Mouse (Mus musculus) testis, adult 10 weeks (tissue): Measurements from ENCODE around the gene Gm21970. TPM values are rescaled to one million over a fixed set of nuclear protein-coding genes. Genes with fewer than 3 reads are reported as not detected.

Experiments
- polyA plus RNA-seq: library from polyadenylated mRNA; stranded (reverse); fragments of 350-450 nt; fragmentation: Illumina TruSeq; extraction: RNeasy Lipid Tissue Mini Kit (QIAGEN cat#74804); gene quantifications from one replicate; pipeline ENCODE4 v1.2.3, GENCODE M21; 2014; ENCODE audit warnings: low read depth, low replicate concordance

Gm21970 gene
- polyA plus RNA-seq, result 0.84 TPM

DNA sequence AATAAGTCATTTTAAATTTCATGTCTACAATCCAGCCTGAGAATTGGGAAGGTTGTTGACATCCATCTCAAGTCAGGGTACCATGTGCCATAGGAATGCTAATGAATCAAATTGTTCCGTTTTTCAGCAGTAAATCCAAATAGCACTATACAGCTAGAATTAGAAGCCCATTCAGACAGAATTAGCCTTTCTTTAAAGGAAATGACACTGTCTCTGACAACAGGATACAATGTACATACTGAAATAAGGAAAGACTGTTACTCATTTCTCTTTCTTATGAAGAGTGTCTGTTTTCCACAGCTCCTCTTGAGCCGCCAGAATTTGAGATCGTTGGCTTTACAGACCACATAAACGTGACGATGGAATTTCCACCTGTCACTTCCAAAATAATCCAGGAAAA is at the start of gene Gm21970:
TSS of gene Gm21970 (plus strand) at position 301 of the 400 bp plus-strand sequence.

DNA sequence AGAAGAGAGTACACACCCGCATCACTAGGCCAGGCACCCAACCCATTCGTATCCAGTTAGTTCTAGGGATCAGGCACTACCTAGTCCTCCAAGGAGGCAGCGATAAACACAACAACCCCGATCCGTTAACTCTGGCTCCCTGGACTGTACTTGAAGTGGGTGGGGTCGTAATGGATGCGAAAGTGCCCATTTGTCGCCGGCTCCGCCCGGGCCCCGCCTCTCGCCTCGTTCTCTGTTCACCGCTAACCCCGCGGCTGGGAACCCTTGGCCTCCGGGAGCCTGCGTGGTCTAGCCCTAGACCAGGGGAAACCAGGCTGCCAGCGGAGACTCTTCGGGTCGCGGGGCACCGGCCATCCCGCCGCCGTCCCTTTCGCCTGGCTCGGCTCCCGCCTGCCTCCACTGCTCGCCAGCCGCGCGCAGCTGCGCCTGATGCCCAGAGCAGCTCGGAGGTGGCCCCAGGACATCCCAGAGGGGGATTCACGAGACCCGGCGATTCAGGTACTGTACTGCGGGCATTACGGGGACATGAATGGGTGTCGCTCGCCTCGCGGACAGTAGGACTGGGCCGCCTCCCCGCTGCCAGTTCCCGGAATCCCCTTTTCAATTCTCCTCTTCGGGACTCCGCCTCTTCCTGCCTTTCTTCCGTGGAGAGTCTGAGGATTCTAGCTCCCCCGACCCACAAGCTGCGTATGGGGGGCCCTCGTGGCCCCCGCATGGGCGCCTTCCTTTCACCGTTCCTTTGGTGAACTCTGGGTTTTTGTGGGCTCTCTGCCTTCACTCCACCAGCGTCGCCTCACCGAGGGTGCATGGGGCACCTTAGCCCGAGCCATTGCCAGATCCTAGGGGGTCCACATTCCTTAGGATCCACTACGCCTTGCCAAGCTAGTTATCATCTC is 18.7 kb upstream of the Gm21970 start, which contains the start of gene Ifnar2:
TSS of gene Ifnar2 (plus strand) at position 207 of the 896 bp plus-strand sequence.

DNA sequence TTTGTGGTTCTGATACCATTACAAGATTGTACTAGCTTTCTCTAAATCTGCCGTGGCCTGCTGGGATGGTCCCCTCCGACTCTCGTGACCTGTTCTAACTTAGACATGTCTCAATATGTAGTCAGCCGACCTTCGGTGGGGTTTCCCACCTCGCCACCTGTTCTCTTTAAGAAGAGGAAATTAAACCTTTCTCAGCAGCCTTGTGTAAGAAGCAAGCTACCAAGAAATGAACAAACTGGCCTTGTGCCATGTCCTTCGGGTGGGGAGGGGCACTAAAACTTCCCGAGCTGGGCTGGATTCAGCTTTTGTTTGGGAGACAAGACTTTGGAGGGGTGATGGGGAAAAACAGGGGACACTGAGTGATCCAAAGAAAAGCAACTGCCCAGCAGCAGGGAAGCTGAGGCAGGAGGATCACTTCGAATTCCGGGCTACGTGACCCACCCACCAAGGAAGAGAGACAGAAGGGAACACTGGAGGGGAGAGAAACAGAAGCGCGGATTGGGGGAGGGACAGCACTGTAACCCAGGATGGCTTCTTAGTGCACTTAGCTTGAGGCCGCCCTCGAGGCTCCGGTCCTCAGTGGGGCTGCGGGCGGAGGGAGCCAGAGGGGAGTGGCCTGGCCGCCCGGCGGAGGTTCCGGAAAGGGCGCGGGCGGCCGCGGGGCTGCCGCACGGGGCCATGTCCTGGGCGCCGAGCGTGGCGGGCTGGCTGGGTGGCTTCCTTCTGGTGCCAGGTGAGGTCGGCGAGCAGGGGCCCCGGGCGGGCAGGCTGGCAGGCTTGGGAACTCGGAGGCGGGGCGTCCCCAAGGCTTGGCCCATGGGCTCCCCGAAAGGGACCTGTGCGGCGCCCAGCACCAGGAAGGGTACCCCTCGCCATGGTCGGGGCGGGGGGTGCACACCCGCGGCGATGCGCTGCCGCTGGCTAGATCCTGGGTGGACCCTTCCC is 14.4 kb downstream of the Gm21970 start, which contains the start of gene Il10rb:
TSS of gene Il10rb (plus strand) at position 525 of the 945 bp plus-strand sequence.

Other genes starting within 250 kb of the Gm21970 start
- gene Olig2, start 166.3 kb upstream of the Gm21970 start, polyA plus RNA-seq, result not detected
- gene Olig1, start 121.9 kb upstream of the Gm21970 start, polyA plus RNA-seq, result 0.94 TPM
- 10.4 TPM for gene Ifnar2, start 18.9 kb upstream of the Gm21970 start, polyA plus RNA-seq
- 10.8 TPM for gene Il10rb, start 14.4 kb downstream of the Gm21970 start, polyA plus RNA-seq
- gene Ifnar1, start 93.5 kb downstream of the Gm21970 start, polyA plus RNA-seq, result 37.6 TPM
- gene Ifngr2, start 155.4 kb downstream of the Gm21970 start, polyA plus RNA-seq, result 10.8 TPM
- 47.7 TPM for gene Tmem50b, start 206.1 kb downstream of the Gm21970 start, polyA plus RNA-seq
- 38.6 TPM for gene Dnajc28, start 227.3 kb downstream of the Gm21970 start, polyA plus RNA-seq